Mouse (Mus musculus): Measurements from ENCODE around the gene Ipo4. TPM values are rescaled to one million over a fixed set of nuclear protein-coding genes. Genes with fewer than 3 reads are reported as not detected.

The Ipo4 gene
- total and polyA plus RNA-seq, 2 experiments = 16.8 to 53.0 TPM

DNA sequence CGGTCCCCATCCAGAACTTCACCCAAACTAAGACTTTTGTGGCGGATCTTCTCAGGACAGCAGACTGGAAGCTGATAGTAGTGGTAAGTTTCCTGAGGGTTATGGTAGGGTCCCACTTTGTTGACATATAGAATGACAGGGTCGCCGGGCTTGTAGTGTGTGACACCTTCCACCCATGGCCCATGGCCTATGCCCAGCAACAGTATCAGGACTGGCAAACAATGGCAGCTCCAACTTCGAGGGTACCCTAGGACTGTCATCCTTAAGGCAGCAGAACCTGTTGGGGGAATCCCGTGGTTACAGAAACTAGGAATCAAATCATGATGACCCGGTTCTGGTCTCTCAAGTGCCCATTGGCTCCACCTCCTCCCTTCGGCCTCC lies 6.9 kb upstream of the Ipo4 start:
- no peaks in the 10 kb centered on the region for H3K27me3 ChIP-seq (ENCODE audit: control insufficient read depth, insufficient read depth, low read length)
- peak overlapping the region; percentile 90 for H3K4me3 ChIP-seq (ENCODE audit: insufficient read depth, low read depth, low read length)
- peaks cover 18% of the 10 kb centered on the region; the same call in 1 of the 2 replicates for H3K79me2 ChIP-seq (ENCODE audit: control insufficient read depth, insufficient read depth, low read length)
- peak overlapping the region; percentile 96 for H3K27ac ChIP-seq (replicated peaks; ENCODE audit: insufficient read depth, low read depth, low read length)
- TF ChIP-seq CTCF (IDR thresholded peaks at IDR 0.05; ENCODE audit: low read depth, low read length) (no peak), POLR2A (IDR thresholded peaks at IDR 0.05; ENCODE audit: extremely low read depth, insufficient read depth, low read length) (no peak)
- peak overlapping the region; percentile 93 for H3K9ac ChIP-seq (ENCODE audit: low read depth, low read length)
- H3K4me1 ChIP-seq (ENCODE audit: control insufficient read depth, insufficient read depth, low read length) = peaks cover 14% of the 10 kb centered on the region
- peaks cover 11% of the 10 kb centered on the region for H3K36me3 ChIP-seq (ENCODE audit: control insufficient read depth, insufficient read depth, low read length)
- DNase-seq (ENCODE audit: extremely low read depth, low read depth, low spot score) = no peak
- 16% methylated on average over 8 of the region's 8 CpGs for WGBS

DNA sequence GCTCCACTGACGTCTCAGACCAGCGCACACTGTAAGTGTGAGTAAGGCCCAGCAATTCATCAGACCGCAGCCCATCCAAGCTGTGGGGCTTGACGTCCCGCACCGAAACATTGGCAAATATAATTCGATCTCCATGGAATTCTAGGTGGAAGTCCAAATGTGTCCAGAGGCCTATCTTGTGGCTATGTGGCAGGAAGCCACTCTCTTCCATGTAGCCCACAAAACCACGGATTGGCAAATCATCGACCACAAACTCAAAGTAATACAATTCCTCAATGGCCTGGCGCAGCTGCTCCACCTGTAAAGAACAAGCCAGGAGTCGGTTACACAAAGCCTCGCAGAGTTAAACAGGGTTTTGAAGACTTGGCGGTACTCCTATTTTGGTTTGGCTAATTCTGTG lies 5.5 kb upstream of the Ipo4 start:
- Histone ChIP-seq H3K27me3 (ENCODE audit: control insufficient read depth, insufficient read depth, low read length) (no peaks in the 10 kb centered on the region), H3K4me3 (ENCODE audit: insufficient read depth, low read depth, low read length) (no peak overlapping the region), H3K9ac (ENCODE audit: low read depth, low read length) (no peak overlapping the region), H3K79me2 (ENCODE audit: control insufficient read depth, insufficient read depth, low read length) (peaks cover 18% of the 10 kb centered on the region; the same call in 1 of the 2 replicates), H3K4me1 (ENCODE audit: control insufficient read depth, insufficient read depth, low read length) (peaks cover 14% of the 10 kb centered on the region), H3K36me3 (ENCODE audit: control insufficient read depth, insufficient read depth, low read length) (peaks cover 14% of the 10 kb centered on the region), H3K27ac (replicated peaks; ENCODE audit: insufficient read depth, low read depth, low read length) (no peak overlapping the region)
- no peak for DNase-seq (ENCODE audit: extremely low read depth, low read depth, low spot score)
- no peak for TF ChIP-seq CTCF (IDR thresholded peaks at IDR 0.05; ENCODE audit: low read depth, low read length)
- TF ChIP-seq POLR2A (IDR thresholded peaks at IDR 0.05; ENCODE audit: extremely low read depth, insufficient read depth, low read length) = no peak
- WGBS = 96% methylated on average over 13 of the region's 13 CpGs

DNA sequence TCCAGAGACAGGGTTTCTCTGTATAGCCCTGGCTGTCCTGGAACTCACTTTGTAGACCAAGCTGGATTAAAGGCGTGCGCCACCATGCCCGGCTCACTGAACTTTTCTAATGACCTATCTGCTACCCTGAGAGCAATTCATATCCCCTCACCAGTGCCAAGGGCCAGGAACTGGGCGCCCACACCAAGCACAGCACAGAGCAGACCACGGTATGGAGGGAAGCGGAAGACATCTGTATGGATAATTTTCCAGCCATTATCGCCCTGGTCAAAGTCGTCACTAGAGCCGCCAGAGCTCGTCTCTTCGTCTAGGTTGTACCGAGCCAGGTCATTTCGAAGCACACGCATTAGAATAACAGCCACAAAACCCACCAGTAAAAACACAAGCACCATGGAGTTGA lies 5.1 kb upstream of the Ipo4 start:
- WGBS = 96% methylated on average over 14 of the region's 14 CpGs
- H3K4me3 ChIP-seq (ENCODE audit: insufficient read depth, low read depth, low read length) = no peak overlapping the region
- peaks cover 14% of the 10 kb centered on the region for H3K36me3 ChIP-seq (ENCODE audit: control insufficient read depth, insufficient read depth, low read length)
- H3K79me2 ChIP-seq (ENCODE audit: control insufficient read depth, insufficient read depth, low read length) = peaks cover 18% of the 10 kb centered on the region; the same call in 1 of the 2 replicates
- H3K27me3 ChIP-seq (ENCODE audit: control insufficient read depth, insufficient read depth, low read length) = no peaks in the 10 kb centered on the region
- DNase-seq (ENCODE audit: extremely low read depth, low read depth, low spot score) = no peak
- H3K4me1 ChIP-seq (ENCODE audit: control insufficient read depth, insufficient read depth, low read length) = peaks cover 14% of the 10 kb centered on the region
- no peak overlapping the region for H3K27ac ChIP-seq (replicated peaks; ENCODE audit: insufficient read depth, low read depth, low read length)
- TF ChIP-seq CTCF (IDR thresholded peaks at IDR 0.05; ENCODE audit: low read depth, low read length) (no peak), POLR2A (IDR thresholded peaks at IDR 0.05; ENCODE audit: extremely low read depth, insufficient read depth, low read length) (no peak)
- no peak overlapping the region for H3K9ac ChIP-seq (ENCODE audit: low read depth, low read length)

DNA sequence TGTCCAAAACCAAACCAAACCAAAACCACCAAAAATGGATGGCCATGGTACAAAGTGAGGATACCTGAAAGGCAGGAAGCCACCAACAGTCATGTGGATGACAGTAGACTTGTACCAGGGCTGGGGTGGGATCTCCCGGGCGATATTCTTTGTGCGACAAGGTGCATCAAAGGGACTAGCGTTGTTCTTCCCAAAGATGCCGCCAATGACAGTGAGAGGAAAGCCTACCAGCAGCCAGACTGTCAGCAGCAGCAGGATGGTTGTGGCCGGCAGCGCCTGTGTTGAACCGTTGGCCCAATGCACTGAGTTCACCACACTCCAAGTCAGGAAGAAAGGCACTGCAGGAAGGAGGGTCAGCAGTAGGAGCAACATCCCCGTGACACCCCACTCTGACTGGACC lies 2.0 kb upstream of the Ipo4 start, which contains the start of gene Gm49378:
TSS of gene Gm49378 (minus strand) at position 101 of the 400 bp plus-strand sequence.
- Histone ChIP-seq H3K9ac (ENCODE audit: low read depth, low read length) (no peak within 1 kb of the TSS), H3K27ac (replicated peaks; ENCODE audit: insufficient read depth, low read depth, low read length) (no peak within 1 kb of the TSS), H3K4me1 (ENCODE audit: control insufficient read depth, insufficient read depth, low read length) (peaks cover 9% of the 10 kb centered on the region), H3K4me3 (ENCODE audit: insufficient read depth, low read depth, low read length) (no peak within 1 kb of the TSS), H3K27me3 (ENCODE audit: control insufficient read depth, insufficient read depth, low read length) (no peaks in the 10 kb centered on the region), H3K79me2 (ENCODE audit: control insufficient read depth, insufficient read depth, low read length) (peaks cover 15% of the 10 kb centered on the region; the same call in 1 of the 2 replicates), H3K36me3 (ENCODE audit: control insufficient read depth, insufficient read depth, low read length) (peaks cover 14% of the 10 kb centered on the region)
- WGBS = 93% methylated on average over 9 of the region's 9 CpGs
- TF ChIP-seq CTCF (IDR thresholded peaks at IDR 0.05; ENCODE audit: low read depth, low read length) (no peak), POLR2A (IDR thresholded peaks at IDR 0.05; ENCODE audit: extremely low read depth, insufficient read depth, low read length) (no peak)
- no peak for DNase-seq (ENCODE audit: extremely low read depth, low read depth, low spot score)

DNA sequence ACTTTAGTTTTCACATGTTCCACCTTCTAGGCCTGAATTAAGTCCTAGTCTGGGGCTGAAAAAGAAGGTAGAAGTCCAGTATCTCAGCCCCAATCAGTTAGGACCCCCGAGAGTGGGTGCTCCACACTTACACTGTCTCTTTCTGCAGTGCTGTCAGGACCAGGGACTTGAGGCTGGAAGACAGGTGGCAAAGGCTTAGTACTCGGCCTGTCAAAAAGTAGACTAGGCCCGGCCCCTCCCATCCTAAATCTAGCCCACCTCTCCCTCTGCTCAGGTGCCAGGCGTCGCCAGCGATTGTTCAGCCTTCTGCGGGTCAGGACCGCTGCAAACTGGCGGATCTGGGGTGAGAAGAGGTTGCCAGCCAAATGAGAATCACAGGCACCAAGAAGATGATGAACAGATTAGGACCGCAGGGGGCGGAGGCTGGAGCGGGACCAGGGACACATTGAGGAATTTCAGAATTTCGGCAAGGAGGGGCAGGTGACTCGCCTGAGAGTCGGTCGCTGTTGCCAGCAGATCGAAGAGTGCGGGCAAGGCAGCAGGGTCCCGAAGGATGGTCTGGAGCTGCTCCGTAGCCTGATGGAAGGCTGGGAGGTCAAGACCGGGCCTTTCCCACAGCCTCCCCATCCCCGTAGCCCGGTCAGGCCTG lies 759 bp downstream of the Ipo4 start:
- Histone ChIP-seq H3K9ac (ENCODE audit: low read depth, low read length) (peak overlapping the region; percentile 84), H3K79me2 (ENCODE audit: control insufficient read depth, insufficient read depth, low read length) (0 out of 2 replicates have a peak, but pooled peaks cover 2% of the 10 kb centered on the region), H3K27ac (replicated peaks; ENCODE audit: insufficient read depth, low read depth, low read length) (peak overlapping the region; percentile 21; the same call in 1 of the 2 replicates), H3K36me3 (ENCODE audit: control insufficient read depth, insufficient read depth, low read length) (peaks cover 4% of the 10 kb centered on the region; the same call in 1 of the 2 replicates), H3K4me3 (ENCODE audit: insufficient read depth, low read depth, low read length) (peak overlapping the region; percentile 78), H3K27me3 (ENCODE audit: control insufficient read depth, insufficient read depth, low read length) (no peaks in the 10 kb centered on the region), H3K4me1 (ENCODE audit: control insufficient read depth, insufficient read depth, low read length) (peaks cover 3% of the 10 kb centered on the region; the same call in 1 of the 2 replicates)
- TF ChIP-seq CTCF (IDR thresholded peaks at IDR 0.05; ENCODE audit: low read depth, low read length) (no peak), POLR2A (IDR thresholded peaks at IDR 0.05; ENCODE audit: extremely low read depth, insufficient read depth, low read length) (no peak)
- DNase-seq (ENCODE audit: extremely low read depth, low read depth, low spot score) = peak; percentile 17
- 12% methylated on average over 23 of the region's 23 CpGs for WGBS

DNA sequence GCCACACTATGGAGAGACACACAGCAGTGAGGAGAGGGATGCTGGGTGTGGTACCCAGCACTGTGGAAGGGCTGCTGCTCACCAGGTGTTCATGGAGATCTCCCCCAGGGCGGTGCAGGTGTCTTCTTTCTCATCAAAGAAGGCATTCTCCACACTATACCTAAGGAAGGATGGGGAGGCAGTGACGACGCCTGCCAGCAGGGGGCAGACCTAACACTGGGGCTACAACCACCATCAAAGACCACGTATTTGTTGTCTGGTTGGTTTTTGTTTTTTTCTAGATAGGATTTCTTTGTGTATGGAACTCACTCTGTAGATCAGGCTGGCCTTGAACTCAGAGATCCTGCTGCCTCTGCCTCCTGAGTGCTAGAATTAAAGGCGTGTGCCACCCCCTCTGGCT lies 6.4 kb downstream of the Ipo4 start:
- no peak overlapping the region for H3K9ac ChIP-seq (ENCODE audit: low read depth, low read length)
- no peaks in the 10 kb centered on the region for H3K4me1 ChIP-seq (ENCODE audit: control insufficient read depth, insufficient read depth, low read length)
- 49% methylated on average over 5 of the region's 5 CpGs for WGBS
- DNase-seq (ENCODE audit: extremely low read depth, low read depth, low spot score) = no peak
- no peaks in the 10 kb centered on the region for H3K79me2 ChIP-seq (ENCODE audit: control insufficient read depth, insufficient read depth, low read length)
- TF ChIP-seq POLR2A (IDR thresholded peaks at IDR 0.05; ENCODE audit: extremely low read depth, insufficient read depth, low read length) = no peak
- peak; percentile 93 for TF ChIP-seq CTCF (IDR thresholded peaks at IDR 0.05; ENCODE audit: low read depth, low read length)
- H3K27ac ChIP-seq (replicated peaks; ENCODE audit: insufficient read depth, low read depth, low read length) = no peak overlapping the region
- no peak overlapping the region for H3K4me3 ChIP-seq (ENCODE audit: insufficient read depth, low read depth, low read length)
- H3K27me3 ChIP-seq (ENCODE audit: control insufficient read depth, insufficient read depth, low read length) = no peaks in the 10 kb centered on the region
- H3K36me3 ChIP-seq (ENCODE audit: control insufficient read depth, insufficient read depth, low read length) = peaks cover 5% of the 10 kb centered on the region; the same call in 1 of the 2 replicates

Measured in liver, adult 2 months (tissue).